Mouse (Mus musculus): ENCODE data around the gene Retreg3. TPM values are rescaled to one million over a fixed set of nuclear protein-coding genes. Genes with fewer than 3 reads are reported as not detected.
"Not testable (repeated sequence)": the region's sequence is repeated elsewhere in the genome, so short reads cannot be mapped to it uniquely, and the experiment has no call there.

Gene Retreg3
- polyA plus RNA-seq, 1 experiment from 2014 or later: 18.8 TPM

DNA sequence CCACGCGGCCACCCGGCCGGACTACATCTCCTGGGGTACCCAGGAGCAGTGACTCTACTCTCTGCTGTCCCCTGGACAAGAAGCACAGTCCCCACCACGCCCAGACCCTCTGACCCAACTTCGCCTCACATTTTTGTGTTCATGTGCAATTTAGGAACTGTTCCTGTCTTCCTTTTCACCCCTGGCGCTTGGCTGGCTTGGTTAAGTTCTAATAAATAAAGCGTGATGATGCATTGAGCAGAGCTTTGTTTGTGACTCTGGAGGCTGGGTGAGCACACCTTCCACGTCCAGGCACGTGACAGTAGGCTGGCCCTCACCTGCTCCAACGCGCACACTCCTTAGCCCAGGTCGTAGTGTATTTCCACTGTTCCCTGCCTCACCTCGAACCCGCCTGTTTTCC, 41.9 kb upstream of the Retreg3 start:
- WGBS: 89% methylated on average over 15 of the region's 15 CpGs
- H3K4me1 ChIP-seq (ENCODE audit: insufficient read depth, low read depth, low read length): peaks cover 2% of the 10 kb centered on the region; the same call in 1 of the 2 replicates
- peaks cover 16% of the 10 kb centered on the region; the same call in 1 of the 2 replicates for H3K36me3 ChIP-seq (ENCODE audit: insufficient read depth, low read length)
- no peak overlapping the region for H3K9ac ChIP-seq (replicated peaks; ENCODE audit: low read depth)
- H3K27ac ChIP-seq (ENCODE audit: low read length): no peak overlapping the region
- ATAC-seq (no peak), DNase-seq (ENCODE audit: low spot score) (no peak)
- no peaks in the 10 kb centered on the region for H3K9me3 ChIP-seq (ENCODE audit: low read length)
- H3K27me3 ChIP-seq (replicated peaks; ENCODE audit: insufficient read depth, low read length): no peaks in the 10 kb centered on the region; the same call in 1 of the 2 replicates
- no peak overlapping the region for H3K4me2 ChIP-seq (replicated peaks; ENCODE audit: low read depth, low read length)
- H3K4me3 ChIP-seq (ENCODE audit: low read depth, low read length): no peak overlapping the region
- TF ChIP-seq EP300 (IDR thresholded peaks at IDR 0.05) (no peak), CTCF (IDR thresholded peaks at IDR 0.05) (no peak)

GRCm38 (mm10) chr11:101160981-101161505, 41.4 kb upstream of the Retreg3 start:
- not testable (repeated sequence) for H3K4me1 ChIP-seq (ENCODE audit: insufficient read depth, low read depth, low read length)

GRCm38 (mm10) chr11:101160151-101160550, 40.5 kb upstream of the Retreg3 start:
- H3K27me3 ChIP-seq (replicated peaks; ENCODE audit: insufficient read depth, low read length); H3K4me1 ChIP-seq (ENCODE audit: insufficient read depth, low read depth, low read length); H3K9me3 ChIP-seq (ENCODE audit: low read length); H3K9ac ChIP-seq (replicated peaks; ENCODE audit: low read depth); ATAC-seq; H3K4me2 ChIP-seq (replicated peaks; ENCODE audit: low read depth, low read length); H3K4me3 ChIP-seq (ENCODE audit: low read depth, low read length); H3K27ac ChIP-seq (ENCODE audit: low read length); DNase-seq (ENCODE audit: low spot score): not testable (repeated sequence)
- H3K36me3 ChIP-seq (ENCODE audit: insufficient read depth, low read length): peaks cover 16% of the 10 kb centered on the region; the same call in 1 of the 2 replicates
- WGBS: 72% methylated on average over 7 of the region's 10 CpGs

More at GRCm38 (mm10) chr11:101160981-101161505, 41.4 kb upstream of the Retreg3 start:
- H3K9me3 ChIP-seq (ENCODE audit: low read length); ATAC-seq; H3K27ac ChIP-seq (ENCODE audit: low read length); H3K4me2 ChIP-seq (replicated peaks; ENCODE audit: low read depth, low read length); H3K4me3 ChIP-seq (ENCODE audit: low read depth, low read length); H3K9ac ChIP-seq (replicated peaks; ENCODE audit: low read depth); DNase-seq (ENCODE audit: low spot score); H3K27me3 ChIP-seq (replicated peaks; ENCODE audit: insufficient read depth, low read length): not testable (repeated sequence)
- peaks cover 16% of the 10 kb centered on the region; the same call in 1 of the 2 replicates for H3K36me3 ChIP-seq (ENCODE audit: insufficient read depth, low read length)
- WGBS: 80% methylated on average over 6 of the region's 8 CpGs

GRCm38 (mm10) chr11:101155728-101156371, 36.2 kb upstream of the Retreg3 start, which contains the start of gene Tubg2:
Gene Tubg2, plus strand, starts transcription at chr11:101155907.
- peak within 1 kb of the TSS; percentile 57 for H3K4me2 ChIP-seq (replicated peaks; ENCODE audit: low read depth, low read length)
- H3K9ac ChIP-seq (replicated peaks; ENCODE audit: low read depth): no peak within 1 kb of the TSS; the same call in 1 of the 2 replicates
- H3K9me3 ChIP-seq (ENCODE audit: low read length): no peaks in the 10 kb centered on the region
- peak within 1 kb of the TSS; percentile 24 for H3K4me3 ChIP-seq (ENCODE audit: low read depth, low read length)
- peaks cover 7% of the 10 kb centered on the region; the same call in 1 of the 2 replicates for H3K4me1 ChIP-seq (ENCODE audit: insufficient read depth, low read depth, low read length)
- WGBS: 2% methylated on average over 32 of the region's 36 CpGs
- peak; percentile 78 for DNase-seq (ENCODE audit: low spot score)
- no peak within 1 kb of the TSS for H3K27ac ChIP-seq (ENCODE audit: low read length)
- peak; percentile 79 for ATAC-seq
- no peaks in the 10 kb centered on the region for H3K27me3 ChIP-seq (replicated peaks; ENCODE audit: insufficient read depth, low read length)
- TF ChIP-seq CTCF (IDR thresholded peaks at IDR 0.05): 0 out of 2 replicates have a peak, but pooled peaks have one; percentile 5
- no peak for TF ChIP-seq EP300 (IDR thresholded peaks at IDR 0.05)
- no peaks in the 10 kb centered on the region for H3K36me3 ChIP-seq (ENCODE audit: insufficient read depth, low read length)

DNA sequence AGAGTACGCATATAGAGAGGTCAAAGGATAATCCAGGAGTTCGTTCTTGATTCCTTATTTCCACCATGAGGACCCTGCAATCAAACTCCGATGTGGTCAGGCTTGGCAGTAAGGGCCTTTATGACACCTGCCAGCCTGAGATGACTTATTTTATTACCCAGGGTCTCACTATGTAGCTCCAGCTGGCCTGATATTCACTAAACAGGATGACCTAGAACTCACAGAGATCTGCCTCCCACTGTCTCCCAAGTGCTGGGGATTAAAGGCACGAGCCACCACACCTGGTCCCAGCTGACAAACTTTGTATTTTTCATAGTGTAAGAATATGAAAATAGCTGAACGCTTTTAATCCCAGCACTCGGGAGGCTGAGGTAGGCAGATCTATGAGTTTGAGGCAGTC, 35.5 kb upstream of the Retreg3 start:
- Histone ChIP-seq H3K27me3 (replicated peaks; ENCODE audit: insufficient read depth, low read length) (no peaks in the 10 kb centered on the region), H3K4me2 (replicated peaks; ENCODE audit: low read depth, low read length) (no peak overlapping the region), H3K9me3 (ENCODE audit: low read length) (no peaks in the 10 kb centered on the region), H3K4me3 (ENCODE audit: low read depth, low read length) (no peak overlapping the region), H3K36me3 (ENCODE audit: insufficient read depth, low read length) (no peaks in the 10 kb centered on the region), H3K4me1 (ENCODE audit: insufficient read depth, low read depth, low read length) (peaks cover 7% of the 10 kb centered on the region; the same call in 1 of the 2 replicates), H3K9ac (replicated peaks; ENCODE audit: low read depth) (no peak overlapping the region), H3K27ac (ENCODE audit: low read length) (no peak overlapping the region)
- no peak for TF ChIP-seq CTCF (IDR thresholded peaks at IDR 0.05)
- TF ChIP-seq EP300 (IDR thresholded peaks at IDR 0.05): no peak
- DNase-seq (ENCODE audit: low spot score) (no peak), ATAC-seq (no peak)
- 68% methylated on average over 6 of the region's 6 CpGs for whole genome bisulfite sequencing

DNA sequence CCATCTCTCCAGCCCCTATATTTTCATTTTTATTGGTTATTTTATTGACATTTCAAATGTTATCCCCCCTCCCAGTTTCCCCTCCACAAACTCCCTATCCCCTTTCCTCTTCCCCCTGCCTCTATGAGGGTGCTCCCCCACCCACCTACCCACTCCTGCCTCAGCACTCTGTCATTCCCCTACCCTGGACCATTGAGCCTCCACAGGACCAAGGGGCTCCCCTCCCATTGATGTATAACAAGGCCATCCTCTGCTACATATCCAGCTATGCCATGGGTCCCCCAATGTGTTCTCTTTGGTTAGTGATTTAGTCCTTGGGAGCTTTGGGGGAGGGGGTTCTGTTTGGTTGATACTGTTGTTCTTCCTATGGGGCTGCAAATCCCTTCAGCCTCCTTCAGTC, 35.0 kb upstream of the Retreg3 start:
- no peak for DNase-seq (ENCODE audit: low spot score)

More for the DNA sequence above, 35.0 kb upstream of the Retreg3 start:
- TF ChIP-seq EP300 (IDR thresholded peaks at IDR 0.05) (no peak), CTCF (IDR thresholded peaks at IDR 0.05) (no peak)
- Histone ChIP-seq H3K4me3 (ENCODE audit: low read depth, low read length) (no peak overlapping the region), H3K27me3 (replicated peaks; ENCODE audit: insufficient read depth, low read length) (no peaks in the 10 kb centered on the region), H3K4me2 (replicated peaks; ENCODE audit: low read depth, low read length) (no peak overlapping the region), H3K4me1 (ENCODE audit: insufficient read depth, low read depth, low read length) (peaks cover 7% of the 10 kb centered on the region; the same call in 1 of the 2 replicates), H3K9ac (replicated peaks; ENCODE audit: low read depth) (no peak overlapping the region), H3K9me3 (ENCODE audit: low read length) (no peaks in the 10 kb centered on the region), H3K36me3 (ENCODE audit: insufficient read depth, low read length) (no peaks in the 10 kb centered on the region), H3K27ac (ENCODE audit: low read length) (no peak overlapping the region)
- ATAC-seq: no peak

All from lung, postnatal 0 days (tissue).